Mouse (Mus musculus) G1E-ER4 (cell line): Measurements from ENCODE around the gene Setmar. TPM values are rescaled to one million over a fixed set of nuclear protein-coding genes. Genes with fewer than 3 reads are reported as not detected.

Source experiments
- GATA1 ChIP-seq: IDR thresholded peaks from one replicate; pipeline ENCODE4 v1.8.0; 2012; ENCODE audit warnings: low read length, inconsistent platforms
- polyA plus RNA-seq: library from polyadenylated mRNA; stranded (reverse); fragments of >175 nt; gene quantifications from 2 replicates; pipeline ENCODE4 v1.2.3, GENCODE M21; 2012

The Setmar gene
- polyA plus RNA-seq, 1 experiment, result 0.14 TPM

- TF ChIP-seq GATA1, result no peak
These were observed 37.3 kb downstream of the Setmar start for GRCm38 (mm10) chr6:108101936-108102830.

- no peak for TF ChIP-seq GATA1
These were observed 42.5 kb downstream of the Setmar start for GRCm38 (mm10) chr6:108107376-108107775.

GRCm38 (mm10) chr6:108110336-108110735 is 45.5 kb downstream of the Setmar start:
- no peak for TF ChIP-seq GATA1

DNA sequence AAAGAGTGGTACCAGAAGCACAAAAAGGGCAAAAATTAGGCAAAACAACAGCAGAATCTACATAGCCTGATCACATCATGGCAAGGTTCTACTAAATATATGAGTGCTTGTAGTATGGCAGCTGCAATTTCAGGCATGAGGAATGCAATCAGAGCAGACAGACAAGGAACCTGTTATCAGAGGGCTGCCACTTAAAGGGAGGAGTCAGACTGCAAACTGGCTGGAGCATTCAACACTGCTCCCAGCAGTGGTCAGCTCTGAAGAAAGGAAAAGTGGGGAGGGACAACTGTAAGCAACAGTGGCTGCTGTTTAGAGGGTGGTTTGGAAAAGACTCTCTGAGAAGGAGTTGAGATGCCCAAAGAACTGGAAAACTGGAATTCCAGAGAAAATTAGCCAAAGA is 46.8 kb downstream of the Setmar start:
- TF ChIP-seq GATA1, result no peak

GRCm38 (mm10) chr6:108114971-108115370 is 50.1 kb downstream of the Setmar start:
- TF ChIP-seq GATA1, result no peak

- no peak for TF ChIP-seq GATA1
These were observed 53.0 kb downstream of the Setmar start for GRCm38 (mm10) chr6:108117881-108118280.

GRCm38 (mm10) chr6:108125474-108125873 is 60.6 kb downstream of the Setmar start:
- no peak for TF ChIP-seq GATA1

DNA sequence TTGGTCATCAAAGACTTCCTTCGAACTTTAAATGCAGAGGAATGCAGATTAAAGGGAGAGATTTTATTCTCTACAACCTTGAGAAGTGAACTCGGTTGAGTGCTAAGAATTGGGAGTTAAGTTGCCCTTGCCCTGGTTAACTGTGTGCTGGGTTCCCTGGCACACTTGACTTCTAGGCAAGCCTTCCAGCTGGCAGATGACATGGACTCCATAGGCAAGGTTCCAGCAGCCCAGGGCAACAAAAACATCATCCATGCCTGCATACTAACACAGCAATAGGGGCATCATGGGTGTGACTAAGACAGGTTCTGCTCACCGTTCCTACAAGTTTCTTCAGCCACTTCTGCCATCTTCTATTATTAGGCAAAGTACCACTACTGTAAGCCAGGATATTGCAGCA is 61.8 kb downstream of the Setmar start:
- no peak for TF ChIP-seq GATA1

Other genes starting within 250 kb of the Setmar start
- gene Sumf1, start 120.5 kb downstream of the Setmar start, polyA plus RNA-seq, result 21.7 and 36.2 TPM in 2 replicates
- gene Itpr1, start 148.1 kb downstream of the Setmar start, polyA plus RNA-seq, result 6.0 and 7.4 TPM in 2 replicates